Mouse (Mus musculus): ENCODE data around the gene Dock6. TPM values are rescaled to one million over a fixed set of nuclear protein-coding genes. Genes with fewer than 3 reads are reported as not detected.
"Not testable (repeated sequence)": the region's sequence is repeated elsewhere in the genome, so short reads cannot be mapped to it uniquely, and the experiment has no call there.

Gene Dock6
- polyA plus RNA-seq, 1 experiment from 2014 or later: 21.6 TPM

DNA sequence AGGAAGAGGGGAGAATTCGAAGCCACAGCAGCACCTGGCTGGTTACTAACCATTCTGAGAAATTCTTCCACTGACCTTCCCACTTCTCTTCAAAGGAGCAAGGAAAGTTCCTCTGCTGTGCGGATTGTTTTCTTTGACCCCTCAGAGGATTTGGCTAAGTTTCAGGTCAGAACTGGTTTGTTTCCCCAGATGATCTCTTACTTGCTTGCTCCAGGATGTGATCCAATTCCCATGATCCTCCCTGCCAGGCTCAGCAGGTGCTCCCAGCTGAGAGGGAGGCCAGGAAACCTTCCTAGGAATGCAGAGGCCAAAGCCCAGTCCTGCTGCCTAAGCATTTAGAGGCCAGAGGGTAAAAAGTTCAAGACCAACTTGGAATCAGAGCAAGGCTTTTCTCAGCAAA lies 14.2 kb upstream of the Dock6 start:
- no peak overlapping the region for H3K9ac ChIP-seq (ENCODE audit: low read depth, low read length)
- no peak overlapping the region for H3K4me3 ChIP-seq (ENCODE audit: low read depth, low read length)
- no peak overlapping the region for H3K27ac ChIP-seq (ENCODE audit: low read depth, low read length)
- WGBS: 67% methylated on average over 2 of the region's 2 CpGs
- ATAC-seq (replicated peaks; ENCODE audit: low FRiP score) (no peak), DNase-seq (ENCODE audit: low spot score) (no peak)
- H3K9me3 ChIP-seq (ENCODE audit: control insufficient read depth, low read length): peaks cover 3% of the 10 kb centered on the region; the same call in 1 of the 2 replicates
- H3K27me3 ChIP-seq (replicated peaks; ENCODE audit: control insufficient read depth, insufficient read depth, low read length): peaks cover 3% of the 10 kb centered on the region; the same call in 1 of the 2 replicates
- H3K4me1 ChIP-seq (replicated peaks; ENCODE audit: control insufficient read depth, insufficient read depth, low read length): no peaks in the 10 kb centered on the region
- H3K4me2 ChIP-seq: no peak overlapping the region
- no peaks in the 10 kb centered on the region for H3K36me3 ChIP-seq (ENCODE audit: control insufficient read depth, insufficient read depth, low read length)

GRCm38 (mm10) chr9:21865673-21866398 lies 13.4 kb upstream of the Dock6 start:
- H3K27ac ChIP-seq (ENCODE audit: low read depth, low read length): no peak overlapping the region
- peaks cover 3% of the 10 kb centered on the region; the same call in 1 of the 2 replicates for H3K9me3 ChIP-seq (ENCODE audit: control insufficient read depth, low read length)

GRCm38 (mm10) chr9:21862181-21862580 lies 9.7 kb upstream of the Dock6 start:
- H3K4me1 ChIP-seq (replicated peaks; ENCODE audit: control insufficient read depth, insufficient read depth, low read length): no peaks in the 10 kb centered on the region
- WGBS: 83% methylated on average over 1 of the region's 1 CpGs
- no peaks in the 10 kb centered on the region for H3K36me3 ChIP-seq (ENCODE audit: control insufficient read depth, insufficient read depth, low read length)
- no peak overlapping the region for H3K4me2 ChIP-seq
- ATAC-seq (replicated peaks; ENCODE audit: low FRiP score) (no peak), DNase-seq (ENCODE audit: low spot score) (no peak)
- H3K27me3 ChIP-seq (replicated peaks; ENCODE audit: control insufficient read depth, insufficient read depth, low read length): no peaks in the 10 kb centered on the region
- peaks cover 3% of the 10 kb centered on the region; the same call in 1 of the 2 replicates for H3K9me3 ChIP-seq (ENCODE audit: control insufficient read depth, low read length)
- H3K4me3 ChIP-seq (ENCODE audit: low read depth, low read length): no peak overlapping the region
- H3K9ac ChIP-seq (ENCODE audit: low read depth, low read length): no peak overlapping the region
- no peak overlapping the region for H3K27ac ChIP-seq (ENCODE audit: low read depth, low read length)

More at GRCm38 (mm10) chr9:21865673-21866398, 13.4 kb upstream of the Dock6 start:
- WGBS: 66% methylated on average over 5 of the region's 5 CpGs
- DNase-seq (ENCODE audit: low spot score): no peak
- Histone ChIP-seq H3K9ac (ENCODE audit: low read depth, low read length) (no peak overlapping the region), H3K36me3 (ENCODE audit: control insufficient read depth, insufficient read depth, low read length) (no peaks in the 10 kb centered on the region), H3K4me2 (no peak overlapping the region), H3K4me3 (ENCODE audit: low read depth, low read length) (no peak overlapping the region), H3K27me3 (replicated peaks; ENCODE audit: control insufficient read depth, insufficient read depth, low read length) (no peaks in the 10 kb centered on the region), H3K4me1 (replicated peaks; ENCODE audit: control insufficient read depth, insufficient read depth, low read length) (no peaks in the 10 kb centered on the region)
- no peak for ATAC-seq (replicated peaks; ENCODE audit: low FRiP score)

- not testable (repeated sequence) for H3K36me3 ChIP-seq (ENCODE audit: control insufficient read depth, insufficient read depth, low read length); H3K9me3 ChIP-seq (ENCODE audit: control insufficient read depth, low read length); H3K27me3 ChIP-seq (replicated peaks; ENCODE audit: control insufficient read depth, insufficient read depth, low read length); H3K4me1 ChIP-seq (replicated peaks; ENCODE audit: control insufficient read depth, insufficient read depth, low read length); DNase-seq (ENCODE audit: low spot score); H3K4me2 ChIP-seq; H3K4me3 ChIP-seq (ENCODE audit: low read depth, low read length); H3K27ac ChIP-seq (ENCODE audit: low read depth, low read length); H3K9ac ChIP-seq (ENCODE audit: low read depth, low read length); ATAC-seq (replicated peaks; ENCODE audit: low FRiP score)
- WGBS: 73% methylated on average over 6 of the region's 6 CpGs
Observed at GRCm38 (mm10) chr9:21860349-21860748, 7.9 kb upstream of the Dock6 start.

DNA sequence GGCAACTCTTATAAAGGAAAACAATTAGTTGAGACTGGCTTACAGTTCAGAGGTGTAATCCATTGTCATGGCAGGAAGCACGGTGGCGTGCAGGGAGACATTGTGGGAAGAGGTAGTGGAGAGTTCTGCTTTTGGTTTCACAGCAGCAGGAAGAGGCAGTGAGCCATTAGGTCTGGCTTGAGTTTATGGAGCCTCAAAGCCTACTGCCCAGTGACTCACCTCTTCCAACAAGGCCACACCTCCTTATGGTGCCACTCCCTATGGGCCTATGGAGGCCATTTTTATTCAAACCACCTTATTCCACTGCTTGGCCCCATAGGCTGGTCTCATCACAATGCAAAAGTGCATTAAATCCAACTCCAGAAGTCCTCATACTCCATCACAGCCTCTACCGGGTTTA lies 7.2 kb upstream of the Dock6 start:
- WGBS: 84% methylated on average over 3 of the region's 3 CpGs
- ATAC-seq (replicated peaks; ENCODE audit: low FRiP score) (no peak), DNase-seq (ENCODE audit: low spot score) (no peak)
- no peak overlapping the region for H3K4me3 ChIP-seq (ENCODE audit: low read depth, low read length)
- H3K36me3 ChIP-seq (ENCODE audit: control insufficient read depth, insufficient read depth, low read length): no peaks in the 10 kb centered on the region
- H3K9ac ChIP-seq (ENCODE audit: low read depth, low read length): no peak overlapping the region
- H3K27me3 ChIP-seq (replicated peaks; ENCODE audit: control insufficient read depth, insufficient read depth, low read length): no peaks in the 10 kb centered on the region
- no peak overlapping the region for H3K4me2 ChIP-seq
- H3K27ac ChIP-seq (ENCODE audit: low read depth, low read length): no peak overlapping the region
- no peaks in the 10 kb centered on the region for H3K4me1 ChIP-seq (replicated peaks; ENCODE audit: control insufficient read depth, insufficient read depth, low read length)
- peaks cover 3% of the 10 kb centered on the region; the same call in 1 of the 2 replicates for H3K9me3 ChIP-seq (ENCODE audit: control insufficient read depth, low read length)

DNA sequence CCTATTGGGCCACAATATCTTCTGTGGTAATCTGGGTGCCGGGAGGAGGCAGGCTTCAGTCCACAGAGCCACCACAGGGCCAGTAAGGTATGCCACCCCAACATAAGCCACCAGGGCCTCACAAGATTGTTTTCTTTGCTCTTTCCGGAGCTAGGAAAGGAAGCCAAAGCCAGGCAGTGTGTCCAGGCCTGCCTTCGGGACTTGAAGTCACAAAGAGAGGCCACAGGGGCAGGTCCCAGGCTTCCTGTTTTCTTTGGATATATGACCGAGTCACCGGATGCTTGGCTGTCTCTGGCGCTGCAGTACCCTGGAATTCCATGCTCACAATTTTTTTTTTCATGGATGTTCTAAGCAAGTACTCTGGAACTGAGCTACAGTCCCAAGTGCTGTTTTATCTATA lies 5.6 kb upstream of the Dock6 start:
- H3K4me1 ChIP-seq (replicated peaks; ENCODE audit: control insufficient read depth, insufficient read depth, low read length): no peaks in the 10 kb centered on the region; the same call in 1 of the 2 replicates
- WGBS: 56% methylated on average over 6 of the region's 6 CpGs
- no peaks in the 10 kb centered on the region for H3K36me3 ChIP-seq (ENCODE audit: control insufficient read depth, insufficient read depth, low read length)
- DNase-seq (ENCODE audit: low spot score) (no peak), ATAC-seq (replicated peaks; ENCODE audit: low FRiP score) (no peak; the same call in 1 of the 2 replicates)
- H3K9ac ChIP-seq (ENCODE audit: low read depth, low read length): no peak overlapping the region
- no peak overlapping the region for H3K4me2 ChIP-seq
- no peaks in the 10 kb centered on the region for H3K27me3 ChIP-seq (replicated peaks; ENCODE audit: control insufficient read depth, insufficient read depth, low read length)
- H3K27ac ChIP-seq (ENCODE audit: low read depth, low read length): no peak overlapping the region
- H3K9me3 ChIP-seq (ENCODE audit: control insufficient read depth, low read length): peaks cover 3% of the 10 kb centered on the region; the same call in 1 of the 2 replicates
- H3K4me3 ChIP-seq (ENCODE audit: low read depth, low read length): no peak overlapping the region

DNA sequence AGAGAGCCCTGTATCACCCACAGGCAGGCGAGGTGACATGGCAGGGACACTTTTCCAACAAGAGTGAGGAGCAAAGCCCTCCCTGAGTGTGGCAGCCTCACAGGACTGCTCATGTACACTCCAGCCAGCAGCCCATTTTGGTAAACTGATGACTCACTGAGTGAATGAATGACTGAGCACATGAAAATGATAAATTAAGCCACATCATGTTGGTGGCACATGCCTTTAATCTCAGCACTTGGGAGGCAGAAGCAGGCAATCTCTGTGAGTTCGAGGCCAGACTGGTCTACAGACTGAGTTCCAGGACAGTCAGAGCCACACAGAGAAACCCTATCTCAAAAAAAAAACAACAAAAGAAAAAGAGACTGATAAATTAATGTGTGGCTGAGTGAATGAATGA lies 5.1 kb upstream of the Dock6 start:
- H3K27ac ChIP-seq (ENCODE audit: low read depth, low read length): no peak overlapping the region
- no peak overlapping the region for H3K4me3 ChIP-seq (ENCODE audit: low read depth, low read length)
- ATAC-seq (replicated peaks; ENCODE audit: low FRiP score): no peak
- H3K36me3 ChIP-seq (ENCODE audit: control insufficient read depth, insufficient read depth, low read length): no peaks in the 10 kb centered on the region
- no peak overlapping the region for H3K4me2 ChIP-seq
- H3K9me3 ChIP-seq (ENCODE audit: control insufficient read depth, low read length): peaks cover 3% of the 10 kb centered on the region; the same call in 1 of the 2 replicates
- H3K9ac ChIP-seq (ENCODE audit: low read depth, low read length): no peak overlapping the region
- 75% methylated on average over 2 of the region's 2 CpGs for WGBS
- DNase-seq (ENCODE audit: low spot score): no peak
- H3K4me1 ChIP-seq (replicated peaks; ENCODE audit: control insufficient read depth, insufficient read depth, low read length): peaks cover 2% of the 10 kb centered on the region; the same call in 1 of the 2 replicates
- H3K27me3 ChIP-seq (replicated peaks; ENCODE audit: control insufficient read depth, insufficient read depth, low read length): no peaks in the 10 kb centered on the region

DNA sequence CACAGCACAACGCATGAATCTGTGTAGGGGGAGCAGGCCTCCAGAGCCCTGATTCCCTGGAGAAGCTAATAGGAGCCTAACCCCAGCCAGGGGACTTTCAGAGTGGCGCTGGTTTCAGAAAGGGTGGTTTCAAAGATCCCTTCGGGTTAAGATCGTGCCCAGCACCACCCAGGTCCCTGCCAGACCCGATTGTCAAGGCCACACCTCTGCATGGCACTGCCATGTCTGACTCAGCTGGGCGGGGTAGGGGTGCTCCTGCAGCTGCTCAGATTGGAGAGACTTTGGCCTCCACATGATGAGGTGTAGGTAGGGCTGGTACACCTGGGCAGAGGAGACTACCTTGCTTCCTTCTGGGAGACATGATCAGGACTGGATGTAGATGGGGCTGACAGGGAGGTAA lies 2.5 kb upstream of the Dock6 start:
- no peaks in the 10 kb centered on the region for H3K9me3 ChIP-seq (ENCODE audit: control insufficient read depth, low read length)
- H3K27me3 ChIP-seq (replicated peaks; ENCODE audit: control insufficient read depth, insufficient read depth, low read length): no peaks in the 10 kb centered on the region
- no peak overlapping the region for H3K9ac ChIP-seq (ENCODE audit: low read depth, low read length)
- H3K36me3 ChIP-seq (ENCODE audit: control insufficient read depth, insufficient read depth, low read length): no peaks in the 10 kb centered on the region
- peaks cover 16% of the 10 kb centered on the region for H3K4me1 ChIP-seq (replicated peaks; ENCODE audit: control insufficient read depth, insufficient read depth, low read length)
- H3K27ac ChIP-seq (ENCODE audit: low read depth, low read length): no peak overlapping the region
- no peak overlapping the region for H3K4me3 ChIP-seq (ENCODE audit: low read depth, low read length)
- 82% methylated on average over 6 of the region's 6 CpGs for whole genome bisulfite sequencing
- no peak overlapping the region for H3K4me2 ChIP-seq
- no peak for ATAC-seq (replicated peaks; ENCODE audit: low FRiP score)
- no peak for DNase-seq (ENCODE audit: low spot score)

DNA sequence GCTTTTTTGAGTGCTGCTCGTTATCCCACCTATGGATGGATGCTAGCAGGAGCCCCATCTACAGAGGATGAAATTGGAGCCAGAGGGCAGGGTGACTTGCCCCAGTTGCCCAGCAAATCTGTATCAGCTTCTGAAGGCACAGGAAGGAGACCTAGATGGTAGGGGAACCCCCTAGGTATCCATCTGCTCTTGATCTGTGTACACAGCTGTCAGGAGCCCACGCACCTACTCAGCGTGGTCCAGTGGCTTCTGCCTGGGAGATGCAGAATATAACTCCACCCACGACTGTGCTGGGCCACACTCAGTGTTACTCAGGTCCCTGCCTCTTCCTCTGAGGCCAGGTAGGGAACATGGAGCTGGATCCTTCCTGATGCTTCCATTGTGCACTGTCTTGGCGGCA lies 1.5 kb upstream of the Dock6 start:
- no peak overlapping the region for H3K4me2 ChIP-seq
- H3K9me3 ChIP-seq (ENCODE audit: control insufficient read depth, low read length): no peaks in the 10 kb centered on the region
- H3K4me3 ChIP-seq (ENCODE audit: low read depth, low read length): no peak overlapping the region
- peaks cover 18% of the 10 kb centered on the region for H3K4me1 ChIP-seq (replicated peaks; ENCODE audit: control insufficient read depth, insufficient read depth, low read length)
- no peaks in the 10 kb centered on the region for H3K27me3 ChIP-seq (replicated peaks; ENCODE audit: control insufficient read depth, insufficient read depth, low read length)
- DNase-seq (ENCODE audit: low spot score) (no peak), ATAC-seq (replicated peaks; ENCODE audit: low FRiP score) (no peak)
- H3K9ac ChIP-seq (ENCODE audit: low read depth, low read length): no peak overlapping the region
- no peak overlapping the region for H3K27ac ChIP-seq (ENCODE audit: low read depth, low read length)
- no peaks in the 10 kb centered on the region for H3K36me3 ChIP-seq (ENCODE audit: control insufficient read depth, insufficient read depth, low read length)
- WGBS: 76% methylated on average over 5 of the region's 5 CpGs

Measured in liver, embryonic 11.5 days (tissue).